Mouse (Mus musculus) E14TG2a.4 (cell line): Measurements from ENCODE around the gene Tnfrsf11a.

Experiments
- CTCF ChIP-seq: conservative IDR thresholded peaks from 2 replicates; pipeline ENCODE4 v1.5.1; 2014; ENCODE audit warnings: low read length
- POU5F1 ChIP-seq: IDR thresholded peaks from 2 replicates; pipeline ENCODE4 v1.6.1; 2014; ENCODE audit warnings: low read length, borderline replicate concordance

DNA sequence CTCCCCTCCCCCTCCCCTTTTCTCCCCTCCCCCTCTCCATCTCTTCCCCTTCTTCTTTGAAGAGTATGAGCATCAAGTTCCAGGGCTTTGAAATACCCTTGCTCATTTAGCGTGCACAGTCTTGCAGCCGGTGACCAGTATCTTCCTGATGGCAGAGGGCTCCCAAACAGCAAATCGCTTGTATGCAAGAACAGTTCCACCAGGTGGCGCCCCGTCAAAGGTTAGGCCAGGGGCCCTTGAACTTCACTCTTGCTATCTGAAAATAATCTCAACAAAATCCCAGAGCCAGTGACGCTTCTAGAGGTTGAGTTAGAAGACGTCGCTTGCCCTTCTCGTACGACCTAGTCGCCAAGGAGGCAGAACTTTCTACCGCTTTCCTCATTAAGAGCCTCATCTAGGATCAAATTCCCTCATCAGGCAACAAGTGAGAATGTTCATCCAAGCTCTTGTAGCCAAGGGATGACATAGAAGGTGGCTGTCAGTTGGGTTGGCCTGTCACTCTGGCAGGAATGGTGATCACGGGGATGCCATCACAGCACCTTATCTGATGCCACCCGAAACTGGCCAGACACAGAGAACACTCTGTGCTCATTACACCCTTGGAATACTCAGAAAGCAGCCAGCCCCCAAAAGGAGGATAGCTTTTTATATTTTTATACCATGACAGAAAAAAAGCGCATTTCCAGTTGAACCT is 110.7 kb downstream of the Tnfrsf11a start:
- TF ChIP-seq CTCF, result peak; percentile 29
- TF ChIP-seq POU5F1, result no peak
